Mouse (Mus musculus) cerebellum, adult (tissue): ENCODE results near the gene Kpna1.
"Not testable (repeated sequence)": the region's sequence is repeated elsewhere in the genome, so short reads cannot be mapped to it uniquely, and the experiment has no call there.

Experiments used
- ATAC-seq: cut with Nextera tagmentation; 2 replicates; pipeline ENCODE4 v1.9.2; 2017; ENCODE audit warnings: mild to moderate bottlenecking, moderate library complexity, mixed read lengths; ENCODE audit not compliant: insufficient number of reproducible peaks, low FRiP score, low TSS enrichment

Gene Kpna1

GRCm38 (mm10) chr16:35984471-35984870 is 5.9 kb downstream of the Kpna1 start:
- no peak for ATAC-seq

GRCm38 (mm10) chr16:35987930-35988329 is 9.4 kb downstream of the Kpna1 start:
- no peak for ATAC-seq

GRCm38 (mm10) chr16:35992391-35992790 is 13.8 kb downstream of the Kpna1 start:
- no peak for ATAC-seq

GRCm38 (mm10) chr16:35993316-35993715 is 14.8 kb downstream of the Kpna1 start:
- ATAC-seq = no peak

- not testable (repeated sequence) for ATAC-seq
Observed at GRCm38 (mm10) chr16:35998852-35999251, 20.3 kb downstream of the Kpna1 start.

GRCm38 (mm10) chr16:36008396-36008795 is 29.8 kb downstream of the Kpna1 start:
- ATAC-seq = no peak

GRCm38 (mm10) chr16:36016335-36016734 is 37.8 kb downstream of the Kpna1 start:
- no peak for ATAC-seq

- not testable (repeated sequence) for ATAC-seq
Observed at GRCm38 (mm10) chr16:36028120-36028519, 49.6 kb downstream of the Kpna1 start.

- peak; percentile 98 for ATAC-seq
Observed at GRCm38 (mm10) chr16:36040640-36041624, 62.4 kb downstream of the Kpna1 start, which contains the start of gene Wdr5b. Gene Wdr5b (plus strand): TSS chr16:36041190.

- ATAC-seq = no peak
Observed at GRCm38 (mm10) chr16:36041625-36042020, 63.1 kb downstream of the Kpna1 start.

GRCm38 (mm10) chr16:36043073-36043472 is 64.5 kb downstream of the Kpna1 start:
- no peak for ATAC-seq

- ATAC-seq = no peak
Observed at GRCm38 (mm10) chr16:36043964-36044363, 65.4 kb downstream of the Kpna1 start.

GRCm38 (mm10) chr16:36047538-36047937 is 69.0 kb downstream of the Kpna1 start:
- ATAC-seq = no peak

- no peak for ATAC-seq
Observed at GRCm38 (mm10) chr16:36051491-36051890, 72.9 kb downstream of the Kpna1 start.

- ATAC-seq = no peak
Observed at GRCm38 (mm10) chr16:36053524-36054275, 75.2 kb downstream of the Kpna1 start.

- ATAC-seq = no peak
Observed at GRCm38 (mm10) chr16:36054920-36055319, 76.4 kb downstream of the Kpna1 start.

GRCm38 (mm10) chr16:36056416-36056815 is 77.9 kb downstream of the Kpna1 start:
- no peak for ATAC-seq

GRCm38 (mm10) chr16:36057933-36058475 is 79.5 kb downstream of the Kpna1 start:
- no peak for ATAC-seq

- ATAC-seq = not testable (repeated sequence)
Observed at GRCm38 (mm10) chr16:36062534-36062933, 84.0 kb downstream of the Kpna1 start.

- no peak for ATAC-seq
Observed at GRCm38 (mm10) chr16:36063315-36063714, 84.8 kb downstream of the Kpna1 start.

- no peak for ATAC-seq
Observed at GRCm38 (mm10) chr16:36064904-36065303, 86.4 kb downstream of the Kpna1 start.
